Mouse (Mus musculus) adrenal gland, adult 18-20 months (tissue): ENCODE data around the gene Ssr4. TPM values are rescaled to one million over a fixed set of nuclear protein-coding genes. Genes with fewer than 3 reads are reported as not detected.

ENCODE experiments used
- DNase-seq, 2 experiments: peaks; one replicate each; pipeline ENCODE4 v3.0.0; 2021 to 2022; ENCODE audit warnings: low spot score in 2 of 2
- total RNA-seq, 2 experiments: library from RNA; stranded (reverse); gene quantifications; 1 replicate in 1 of 2; 2 replicates in 1 of 2; pipeline ENCODE4 v1.2.3; 2021

The Ssr4 gene
- total RNA-seq, 2 experiments from 2014 or later = 138 to 158 TPM

DNA sequence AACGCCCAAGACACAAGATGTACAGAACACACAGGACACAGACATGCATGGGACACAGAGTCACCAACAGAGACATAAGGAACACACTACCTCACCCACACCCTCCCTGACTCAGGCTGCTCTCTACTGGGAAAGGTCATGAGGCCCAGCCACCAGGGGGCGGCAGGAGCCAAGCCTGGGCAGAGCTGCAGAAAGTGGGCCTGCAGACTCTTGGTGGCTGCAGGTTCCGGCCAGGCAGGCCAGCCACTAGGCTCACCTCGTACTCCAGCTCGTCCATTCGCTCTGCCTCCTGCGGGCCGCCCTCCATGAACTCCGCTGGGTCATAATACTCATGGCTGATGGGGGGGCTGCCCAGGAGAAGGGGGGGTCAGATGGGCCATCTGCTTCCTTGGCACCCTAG lies 11.7 kb downstream of the Ssr4 start:
- DNase-seq = peak; percentile 62 to 63

DNA sequence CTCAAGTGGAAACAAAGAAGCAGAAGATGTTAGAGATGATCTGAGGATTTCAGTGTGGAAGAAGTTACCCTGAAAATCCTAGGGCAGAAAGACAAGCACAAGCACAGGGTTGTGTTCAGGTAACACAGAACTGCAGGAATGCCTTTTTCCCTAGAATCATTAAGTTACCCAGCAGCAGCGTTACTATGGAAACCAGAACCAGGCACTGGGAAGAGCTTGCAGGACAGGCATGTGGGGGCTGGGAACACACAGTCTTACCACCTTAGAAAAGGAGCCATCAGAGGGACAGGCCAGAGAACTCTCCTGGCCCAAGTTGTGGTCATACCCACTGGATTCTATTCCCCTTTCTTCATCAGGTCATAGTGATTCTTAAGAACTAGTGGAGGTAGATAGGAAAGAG lies 19.0 kb downstream of the Ssr4 start:
- DNase-seq = no peak

DNA sequence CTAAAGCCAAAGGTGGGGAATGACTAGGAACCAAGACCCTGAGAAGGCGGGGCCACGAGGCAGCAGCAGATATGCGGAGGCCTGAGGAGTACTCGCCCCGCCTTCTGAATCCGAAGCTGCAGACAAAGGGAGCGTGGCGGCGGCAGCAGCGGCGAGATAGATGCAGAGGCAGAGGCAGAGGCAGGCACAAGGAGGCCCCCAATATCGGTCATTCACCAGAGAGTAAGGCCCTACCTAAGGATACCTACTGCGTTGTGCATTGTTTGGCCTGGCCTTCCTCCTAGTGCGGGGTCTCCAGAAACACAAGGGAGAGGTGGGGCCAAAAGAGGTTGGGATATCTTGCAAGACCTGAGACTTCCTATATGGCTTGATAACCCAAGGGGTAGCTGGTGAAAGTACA lies 28.2 kb downstream of the Ssr4 start:
- no peak for DNase-seq

DNA sequence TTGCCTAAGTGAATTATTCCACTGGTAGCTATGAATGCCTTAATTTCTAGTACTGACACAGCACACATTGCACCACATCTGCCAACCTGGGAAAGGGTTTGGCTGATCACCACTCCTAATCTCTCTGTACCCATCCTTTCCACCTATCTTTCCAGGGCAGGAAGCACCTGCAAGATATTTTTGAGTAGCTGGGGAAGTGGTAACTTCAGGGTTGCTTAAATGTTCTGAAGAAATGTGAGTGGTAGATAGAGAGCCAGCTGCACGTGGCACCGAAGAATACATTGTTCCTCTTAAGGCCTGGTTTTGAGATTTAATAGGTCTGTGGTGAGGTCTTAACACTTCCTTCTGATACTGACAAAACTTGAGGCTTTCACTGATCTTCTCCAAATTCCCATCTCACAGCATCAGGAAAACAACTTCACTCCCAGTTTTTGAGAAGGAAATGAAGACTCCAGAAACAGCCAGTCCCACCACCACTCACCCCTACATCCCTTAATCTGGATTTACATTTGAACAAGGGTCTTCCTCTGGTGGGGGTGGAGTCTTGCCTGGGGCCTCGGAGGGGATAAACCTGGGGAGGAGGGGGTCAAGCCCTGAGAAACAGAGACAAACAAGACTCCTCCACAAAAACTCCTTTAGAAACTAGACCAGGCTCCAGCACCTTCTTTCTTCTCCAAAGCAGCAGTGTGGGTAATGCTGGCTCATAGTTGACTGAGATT lies 29.9 kb downstream of the Ssr4 start:
- DNase-seq = no peak

DNA sequence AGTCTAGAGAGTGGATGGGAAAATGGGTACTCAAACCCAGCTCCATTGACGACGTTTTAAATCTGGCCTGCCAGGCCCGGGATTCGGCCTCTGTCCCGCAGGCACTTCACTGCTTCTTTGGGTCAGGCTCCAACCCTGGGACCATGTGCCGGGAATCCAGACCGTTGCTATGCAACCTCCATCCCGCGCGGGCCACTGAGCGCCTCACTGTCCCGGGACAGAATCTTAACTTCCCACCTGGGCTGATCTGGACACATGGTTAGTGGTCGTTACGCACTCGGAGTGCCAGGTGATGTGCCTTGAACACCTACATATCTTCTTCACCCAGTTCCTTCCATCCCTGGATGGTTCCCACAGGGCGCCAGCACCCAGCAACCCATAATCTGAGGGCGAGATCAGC lies 36.9 kb downstream of the Ssr4 start:
- DNase-seq = no peak

DNA sequence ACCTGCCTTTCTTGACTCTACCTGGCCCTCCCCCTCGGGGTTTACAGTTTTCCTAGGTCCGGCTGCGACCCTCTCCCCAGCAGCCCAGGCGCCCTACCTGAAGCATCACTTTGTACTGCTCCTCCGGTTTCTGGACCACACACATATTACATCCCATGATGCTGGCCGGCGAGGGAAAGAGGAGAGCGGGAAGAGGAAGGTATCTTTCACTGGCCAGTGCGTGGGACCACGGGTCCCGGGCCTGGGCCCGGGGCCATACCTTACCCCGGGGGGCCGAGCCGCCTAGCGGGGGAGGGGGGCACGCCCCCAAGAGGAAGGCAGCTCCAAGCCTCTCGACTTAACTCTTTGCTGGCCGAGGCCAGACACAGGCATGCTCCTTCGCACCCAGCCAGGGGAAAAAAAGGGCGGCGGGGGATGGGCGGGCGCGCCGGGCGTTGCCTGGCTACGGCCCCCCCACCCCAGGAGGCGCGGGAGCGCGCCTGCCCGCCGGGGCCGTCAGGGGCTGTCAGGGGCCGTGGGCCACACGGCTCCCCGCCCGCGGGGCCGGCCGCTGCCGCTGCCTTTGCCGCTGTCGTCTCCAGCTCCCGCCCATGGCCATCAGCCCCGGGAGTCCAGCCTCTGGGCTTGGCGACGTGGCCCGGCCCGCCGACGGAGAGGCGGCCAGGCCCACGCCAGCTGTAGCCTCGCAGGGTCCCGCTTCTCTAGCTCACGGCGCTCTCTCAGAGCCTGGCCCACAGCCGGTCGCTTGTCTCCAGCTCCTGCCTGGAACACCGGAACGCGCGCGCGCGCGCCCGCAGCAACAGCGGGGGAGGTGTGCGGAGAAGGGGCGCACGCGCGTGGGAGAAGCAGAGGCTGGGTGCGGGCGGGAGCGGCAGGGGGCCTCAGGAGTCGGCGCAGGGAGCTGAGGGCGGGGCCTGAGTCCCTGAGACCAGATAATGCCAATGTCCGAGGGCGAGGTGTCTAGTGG lies 37.6 kb downstream of the Ssr4 start, which contains the start of gene Pdzd4:
TSS of gene Pdzd4 (minus strand) at position 785 of the 967 bp plus-strand sequence.
- DNase-seq = peak; percentile 16 to 29

DNA sequence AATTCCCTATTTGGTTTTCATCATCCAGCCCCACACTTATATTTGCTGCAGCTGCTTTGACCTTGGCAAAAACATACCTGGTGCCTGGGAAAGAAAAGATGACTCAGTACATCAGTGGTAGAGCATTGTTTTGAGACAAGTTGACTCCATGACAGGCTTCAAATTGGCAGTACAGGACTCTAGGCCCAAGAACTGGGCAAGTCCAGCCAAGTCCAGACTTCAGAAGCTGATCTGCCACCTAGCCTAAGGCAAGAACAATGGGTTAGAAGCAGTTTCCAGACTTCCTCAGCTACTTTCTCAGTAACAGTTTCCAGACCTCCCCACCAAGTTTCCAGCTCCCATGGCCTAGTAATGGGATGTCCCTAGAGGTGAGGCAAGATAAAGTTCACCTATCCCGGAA lies 48.9 kb downstream of the Ssr4 start:
- no peak for DNase-seq

DNA sequence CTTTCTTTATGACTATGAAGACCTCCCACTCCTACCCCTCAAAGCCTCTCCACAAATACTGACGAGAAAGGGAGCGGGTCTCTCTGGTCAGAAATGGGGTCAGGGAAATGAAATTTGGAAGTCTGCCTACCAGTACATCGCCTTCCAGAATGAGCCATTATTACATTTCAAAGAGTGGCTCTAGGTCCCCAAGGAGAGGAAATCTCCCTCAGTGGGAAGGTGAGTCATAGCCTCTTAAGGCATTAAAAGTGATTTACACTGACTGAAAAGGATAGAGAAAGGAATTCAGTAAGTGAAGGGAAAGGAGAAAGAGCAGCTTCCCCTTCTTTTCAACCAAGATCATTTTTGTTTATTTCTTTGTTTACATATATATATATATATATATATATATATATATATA lies 49.9 kb downstream of the Ssr4 start:
- DNase-seq = no peak

Other genes with a start within 250 kb of the Ssr4 start
- gene Dusp9, start 147.6 kb upstream of the Ssr4 start, total RNA-seq = under 1 TPM; 0.20 to 0.35 TPM
- 10 to 100 TPM; 10.6 to 11.7 TPM for gene Pnck, start 126.9 kb upstream of the Ssr4 start, total RNA-seq
- gene Slc6a8, start 113.9 kb upstream of the Ssr4 start, total RNA-seq = 10 to 100 TPM; 74.5 to 97.7 TPM
- gene Bcap31, start 70.9 kb upstream of the Ssr4 start, total RNA-seq = 100 to 1,000 TPM; 289 to 309 TPM
- 10 to 100 TPM; 24.0 to 24.3 TPM for gene Abcd1, start 70.4 kb upstream of the Ssr4 start, total RNA-seq
- gene Plxnb3, start 29.9 kb upstream of the Ssr4 start, total RNA-seq = under 1 TPM; 0.30 to 0.61 TPM
- under 1 TPM in 1 of 2 experiments, not detected in 1; 0.74 TPM for gene Srpk3, start 12.6 kb upstream of the Ssr4 start, total RNA-seq
- gene Idh3g, start 131 bp upstream of the Ssr4 start, total RNA-seq = 100 to 1,000 TPM; 495 to 693 TPM
- 1 to 10 TPM; 4.0 to 5.3 TPM for gene Pdzd4, start 37.9 kb downstream of the Ssr4 start, total RNA-seq
- gene Avpr2, start 105.1 kb downstream of the Ssr4 start, total RNA-seq = not detected
- gene L1cam, start 109.1 kb downstream of the Ssr4 start, total RNA-seq = 10 to 100 TPM in 1 of 2 experiments, 1 to 10 TPM in 1; 7.0 to 13.8 TPM
- gene Arhgap4, start 134.8 kb downstream of the Ssr4 start, total RNA-seq = 1 to 10 TPM; 3.1 to 4.2 TPM
- 10 to 100 TPM; 80.3 to 83.2 TPM for gene Naa10, start 134.9 kb downstream of the Ssr4 start, total RNA-seq
- gene Renbp, start 143.8 kb downstream of the Ssr4 start, total RNA-seq = 10 to 100 TPM; 22.0 to 29.6 TPM
- 10 to 100 TPM; 47.7 to 49.5 TPM for gene Hcfc1, start 179.3 kb downstream of the Ssr4 start, total RNA-seq
- 100 to 1,000 TPM; 116 to 120 TPM for gene Irak1, start 236.9 kb downstream of the Ssr4 start, total RNA-seq